ENCODE assay signal across 7 mouse cellular contexts in the genomic region with DNA sequence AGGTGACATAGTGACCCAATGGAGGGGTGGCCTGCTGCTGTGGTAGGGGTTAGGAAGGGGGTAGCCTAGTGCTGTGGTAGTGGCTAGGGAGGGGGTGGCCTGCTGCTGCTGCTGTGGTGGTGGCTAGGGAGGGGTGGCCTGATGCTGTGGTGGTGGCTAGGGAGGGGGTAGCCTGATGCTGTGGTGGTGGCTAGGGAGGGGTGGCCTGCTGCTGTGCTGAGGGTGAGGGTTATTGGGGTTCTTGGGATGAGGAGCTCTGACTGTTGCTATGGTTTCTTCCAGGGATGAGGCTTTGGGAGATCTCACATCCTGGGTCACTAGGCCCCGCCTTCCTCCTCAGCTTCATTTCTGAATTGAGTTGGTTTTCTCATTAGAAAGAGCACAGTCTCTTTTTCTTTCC. TPM values are rescaled to one million over a fixed set of nuclear protein-coding genes. Genes with fewer than 3 reads are reported as not detected.
DNase-seq lines count a peak whose midpoint lies in the region; ATAC-seq and TF ChIP-seq lines count a peak whose summit lies in the region.

No protein-coding gene starts in this region.

- H3K9ac ChIP-seq in lung, postnatal 0 days (replicated peaks; ENCODE audit: low read depth), result no peak overlapping the region
- no peak overlapping the region for H3K9ac ChIP-seq in hindbrain, embryonic 11.5 days (ENCODE audit: low read depth, low read length)
- no peak overlapping the region for H3K9ac ChIP-seq in liver, postnatal 0 days (replicated peaks)
- H3K9ac ChIP-seq in stomach, postnatal 0 days (ENCODE audit: low read length), result no peak overlapping the region

- no peak overlapping the region for H3K4me3 ChIP-seq in lung, postnatal 0 days (ENCODE audit: low read depth, low read length)
- H3K4me3 ChIP-seq in hindbrain, embryonic 11.5 days (ENCODE audit: low read depth, low read length), result no peak overlapping the region
- H3K4me3 ChIP-seq in liver, postnatal 0 days (ENCODE audit: low read depth, low read length), result no peak overlapping the region
- no peak overlapping the region for H3K4me3 ChIP-seq in stomach, postnatal 0 days (ENCODE audit: low read depth, low read length)

- peak; percentile 77 for ATAC-seq in lung, postnatal 0 days
- peak; percentile 94 for ATAC-seq in hindbrain, embryonic 11.5 days (ENCODE audit: low FRiP score)
- peak; percentile 60; the same call in 1 of the 2 replicates for ATAC-seq in liver, postnatal 0 days
- peak; percentile 85 for ATAC-seq in stomach, postnatal 0 days (ENCODE audit: low FRiP score, low TSS enrichment)

- H3K9me3 ChIP-seq in lung, postnatal 0 days (ENCODE audit: low read length), result no peaks in the 10 kb centered on the region
- no peaks in the 10 kb centered on the region for H3K9me3 ChIP-seq in hindbrain, embryonic 11.5 days (ENCODE audit: control insufficient read depth, low read length)
- H3K9me3 ChIP-seq in liver, postnatal 0 days (ENCODE audit: low read length), result no peaks in the 10 kb centered on the region
- no peaks in the 10 kb centered on the region for H3K9me3 ChIP-seq in stomach, postnatal 0 days (ENCODE audit: control insufficient read depth, low read length)

- no peaks in the 10 kb centered on the region for H3K36me3 ChIP-seq in lung, postnatal 0 days (ENCODE audit: insufficient read depth, low read length)
- no peaks in the 10 kb centered on the region for H3K36me3 ChIP-seq in hindbrain, embryonic 11.5 days (ENCODE audit: control insufficient read depth, insufficient read depth, low read length)
- H3K36me3 ChIP-seq in liver, postnatal 0 days (replicated peaks; ENCODE audit: insufficient read depth, low read length), result 0 out of 2 replicates have a peak, but pooled peaks cover 5% of the 10 kb centered on the region
- no peaks in the 10 kb centered on the region for H3K36me3 ChIP-seq in stomach, postnatal 0 days (ENCODE audit: control insufficient read depth, insufficient read depth, low read length)

- no peak for TF ChIP-seq CTCF in lung, postnatal 0 days (IDR thresholded peaks at IDR 0.05)
- no peak for TF ChIP-seq CTCF in liver, postnatal 0 days (IDR thresholded peaks at IDR 0.05; ENCODE audit: low read depth)
- TF ChIP-seq CTCF in stomach, postnatal 0 days (IDR thresholded peaks at IDR 0.05; ENCODE audit: low read depth), result no peak

- DNase-seq in lung, postnatal 0 days (ENCODE audit: low spot score), result no peak
- no peak for DNase-seq in lung, adult 18-20 months
- no peak for DNase-seq in hindbrain, embryonic 11.5 days (ENCODE audit: low spot score)
- DNase-seq in liver, postnatal 0 days, result peak; percentile 48
- no peak for DNase-seq in stomach, postnatal 0 days (ENCODE audit: low spot score)
- no peak for DNase-seq in embryo, embryonic 10.5 days (ENCODE audit: low spot score)
- DNase-seq in left cerebral cortex, adult 9 months (ENCODE audit: low spot score in 2 of 2), result no peak

- no peak overlapping the region for H3K27ac ChIP-seq in lung, postnatal 0 days (ENCODE audit: low read length)
- no peak overlapping the region for H3K27ac ChIP-seq in hindbrain, embryonic 11.5 days (ENCODE audit: low read depth, low read length)
- H3K27ac ChIP-seq in liver, postnatal 0 days (ENCODE audit: low read depth), result no peak overlapping the region
- no peak overlapping the region for H3K27ac ChIP-seq in stomach, postnatal 0 days (replicated peaks)

- no peak overlapping the region for H3K4me2 ChIP-seq in lung, postnatal 0 days (replicated peaks; ENCODE audit: low read depth, low read length)
- no peak overlapping the region for H3K4me2 ChIP-seq in hindbrain, embryonic 11.5 days (replicated peaks; ENCODE audit: low read depth, low read length)
- H3K4me2 ChIP-seq in liver, postnatal 0 days (ENCODE audit: low read depth, low read length), result no peak overlapping the region
- H3K4me2 ChIP-seq in stomach, postnatal 0 days (replicated peaks; ENCODE audit: low read depth), result no peak overlapping the region

- 100% methylated on average over 1 of the region's 1 CpGs for WGBS in lung, postnatal 0 days
- WGBS in hindbrain, embryonic 11.5 days, result 89% methylated on average over 1 of the region's 1 CpGs
- 90% methylated on average over 1 of the region's 1 CpGs for WGBS in liver, postnatal 0 days (ENCODE audit: insufficient replicate concordance)
- 100% methylated on average over 1 of the region's 1 CpGs for whole genome bisulfite sequencing in stomach, postnatal 0 days

- no peak for TF ChIP-seq EP300 in lung, postnatal 0 days (IDR thresholded peaks at IDR 0.05)
- no peak for TF ChIP-seq EP300 in liver, postnatal 0 days (IDR thresholded peaks at IDR 0.05; ENCODE audit: low read depth)
- no peak for TF ChIP-seq EP300 in stomach, postnatal 0 days (optimal IDR thresholded peaks at IDR 0.05)

- H3K4me1 ChIP-seq in lung, postnatal 0 days (ENCODE audit: insufficient read depth, low read depth, low read length), result no peaks in the 10 kb centered on the region
- H3K4me1 ChIP-seq in hindbrain, embryonic 11.5 days (replicated peaks; ENCODE audit: control insufficient read depth, insufficient read depth, low read length), result peaks cover 3% of the 10 kb centered on the region
- H3K4me1 ChIP-seq in liver, postnatal 0 days (ENCODE audit: insufficient read depth), result peaks cover 6% of the 10 kb centered on the region
- H3K4me1 ChIP-seq in stomach, postnatal 0 days (replicated peaks; ENCODE audit: control insufficient read depth, insufficient read depth), result peaks cover 7% of the 10 kb centered on the region; the same call in 1 of the 2 replicates

- no peaks in the 10 kb centered on the region for H3K27me3 ChIP-seq in lung, postnatal 0 days (replicated peaks; ENCODE audit: insufficient read depth, low read length)
- no peaks in the 10 kb centered on the region for H3K27me3 ChIP-seq in hindbrain, embryonic 11.5 days (ENCODE audit: control insufficient read depth, insufficient read depth, low read length)
- H3K27me3 ChIP-seq in liver, postnatal 0 days (ENCODE audit: insufficient read depth, low read length), result no peaks in the 10 kb centered on the region
- H3K27me3 ChIP-seq in stomach, postnatal 0 days (ENCODE audit: control insufficient read depth, insufficient read depth, low read length), result no peaks in the 10 kb centered on the region

RNA-seq across cellular contexts. Expression of a gene that starts 10.9 kb away (rescaled TPM):
- 30.1 and 35.4 TPM in 2 replicates for polyA plus RNA-seq in lung, postnatal 0 days (2015; fragmentation: Nextera tagmentation; extraction: Ambion mirVana)
- polyA plus RNA-seq in hindbrain, embryonic 11.5 days (2014; fragmentation: Nextera tagmentation; extraction: Ambion mirVana), result 17.2 and 18.4 TPM in 2 replicates
- polyA plus RNA-seq in liver, postnatal 0 days (2015; fragmentation: Nextera tagmentation; extraction: Ambion mirVana), result 26.9 and 28.1 TPM in 2 replicates
- 13.2 and 14.7 TPM in 2 replicates for polyA plus RNA-seq in stomach, postnatal 0 days (2015; fragmentation: Nextera tagmentation; extraction: Ambion mirVana)
